Mouse (Mus musculus) cerebellum, adult 2 months (tissue): ENCODE results near the gene Rcc1. TPM values are rescaled to one million over a fixed set of nuclear protein-coding genes. Genes with fewer than 3 reads are reported as not detected.
"Not testable (repeated sequence)": the region's sequence is repeated elsewhere in the genome, so short reads cannot be mapped to it uniquely, and the experiment has no call there.

Experiments
- DNase-seq, 2 experiments: peaks; one replicate each; pipeline ENCODE4 v3.0.0; 2021
- H3K27ac ChIP-seq: fragments of 200-500 bp; 2 replicates; pipeline ENCODE4 v1.5.1; 2012; ENCODE audit warnings: low read length, control low read depth, inconsistent platforms; ENCODE audit not compliant: insufficient read depth
- H3K27me3 ChIP-seq: fragments of 200-500 bp; 2 replicates; pipeline ENCODE4 v1.6.1; 2012; ENCODE audit warnings: inconsistent platforms, mild to moderate bottlenecking, low read length, moderate library complexity; ENCODE audit not compliant: control insufficient read depth, insufficient read depth
- H3K4me1 ChIP-seq: fragments of 200-500 bp; 2 replicates; pipeline ENCODE4 v1.6.1; 2011; ENCODE audit warnings: low read length; ENCODE audit not compliant: control insufficient read depth, insufficient read depth
- H3K4me3 ChIP-seq: fragments of 200-500 bp; replicated peaks from 2 replicates; pipeline ENCODE3; 2011; ENCODE audit warnings: mild to moderate bottlenecking, low read depth, low read length, control low read depth; ENCODE audit not compliant: insufficient read depth
- CTCF ChIP-seq: fragments of 200-500 bp; IDR thresholded peaks from 2 replicates; pipeline ENCODE4 v1.5.1; 2011; ENCODE audit warnings: low read depth, mild to moderate bottlenecking, control low read depth, low read length, moderate library complexity, borderline replicate concordance; ENCODE audit not compliant: insufficient read depth
- POLR2A ChIP-seq: fragments of 200-500 bp; IDR thresholded peaks from 2 replicates; pipeline ENCODE4 v1.6.1; 2011; ENCODE audit warnings: low read length, control low read depth, borderline replicate concordance; ENCODE audit not compliant: insufficient read depth
- WGBS: fragments of 180-500 bp; shearing (Covaris S2); methylation state at CpG from one replicate; pipeline ENCODE4 v1.1.7; 2018; 5-methylcytosine and 5-hydroxymethylcytosine counted together
- polyA plus RNA-seq: library from polyadenylated mRNA; depleted of rRNA; stranded (reverse); fragments of >200 nt; gene quantifications from 2 replicates; pipeline ENCODE4 v1.2.3, GENCODE M21; 2012

Rcc1 gene
- polyA plus RNA-seq, 1 experiment = 8.4 TPM

- DNase-seq = peak in 1 of 2 experiments; percentile 34
- WGBS = under 1% methylated on average over 15 of the region's 15 CpGs
- peaks cover 6% of the 10 kb centered on the region; the same call in 1 of the 2 replicates for H3K4me1 ChIP-seq
- no peak for TF ChIP-seq POLR2A
- no peak for TF ChIP-seq CTCF
- H3K27ac ChIP-seq = peak overlapping the region; percentile 68; the same call in 1 of the 2 replicates
- no peaks in the 10 kb centered on the region for H3K27me3 ChIP-seq
- peak overlapping the region; percentile 75 for H3K4me3 ChIP-seq
These were observed 44.1 kb downstream of the Rcc1 start for GRCm38 (mm10) chr4:132309140-132309848.

GRCm38 (mm10) chr4:132308437-132309139 is 44.8 kb downstream of the Rcc1 start:
- H3K4me1 ChIP-seq = peaks cover 6% of the 10 kb centered on the region; the same call in 1 of the 2 replicates
- H3K27ac ChIP-seq = peak overlapping the region; percentile 43
- WGBS = under 1% methylated on average over 41 of the region's 41 CpGs
- TF ChIP-seq POLR2A (peak; percentile 100), CTCF (no peak)
- peak overlapping the region; percentile 75 for H3K4me3 ChIP-seq
- no peaks in the 10 kb centered on the region for H3K27me3 ChIP-seq
- peak; percentile 92 to 94 for DNase-seq

GRCm38 (mm10) chr4:132306004-132306403 is 47.4 kb downstream of the Rcc1 start:
- H3K27me3 ChIP-seq = no peaks in the 10 kb centered on the region
- TF ChIP-seq CTCF (no peak), POLR2A (no peak)
- 70% methylated on average over 6 of the region's 6 CpGs for WGBS
- no peak overlapping the region for H3K4me3 ChIP-seq
- peaks cover 6% of the 10 kb centered on the region; the same call in 1 of the 2 replicates for H3K4me1 ChIP-seq
- H3K27ac ChIP-seq = no peak overlapping the region
- DNase-seq = no peak

- H3K4me3 ChIP-seq = no peak overlapping the region
- no peak overlapping the region for H3K27ac ChIP-seq
- TF ChIP-seq POLR2A (no peak), CTCF (no peak)
- DNase-seq = no peak
- 86% methylated on average over 8 of the region's 8 CpGs for WGBS
- no peaks in the 10 kb centered on the region for H3K27me3 ChIP-seq
- peaks cover 6% of the 10 kb centered on the region; the same call in 1 of the 2 replicates for H3K4me1 ChIP-seq
These were observed 48.1 kb downstream of the Rcc1 start for GRCm38 (mm10) chr4:132305276-132305675.

- not testable (repeated sequence) for H3K27me3 ChIP-seq, DNase-seq, H3K4me1 ChIP-seq, H3K27ac ChIP-seq
- 50% methylated on average over 6 of the region's 6 CpGs for WGBS
- H3K4me3 ChIP-seq = peak overlapping the region; percentile 56
These were observed 49.9 kb downstream of the Rcc1 start for GRCm38 (mm10) chr4:132303484-132303883.

GRCm38 (mm10) chr4:132302939-132303479 is 50.4 kb downstream of the Rcc1 start, which contains the start of gene Rab42:
Gene Rab42, minus strand, starts transcription at chr4:132303385.
- Histone ChIP-seq H3K4me3 (peak within 1 kb of the TSS; percentile 56), H3K27ac (no peak within 1 kb of the TSS), H3K27me3 (no peaks in the 10 kb centered on the region), H3K4me1 (no peaks in the 10 kb centered on the region)
- peak; percentile 24 to 40 for DNase-seq
- TF ChIP-seq POLR2A = no peak
- TF ChIP-seq CTCF = no peak
- WGBS = 2% methylated on average over 31 of the region's 31 CpGs

- TF ChIP-seq CTCF = no peak
- TF ChIP-seq POLR2A = no peak
- Histone ChIP-seq H3K27me3 (no peaks in the 10 kb centered on the region), H3K4me3 (no peak overlapping the region), H3K27ac (no peak overlapping the region), H3K4me1 (no peaks in the 10 kb centered on the region)
- WGBS = 73% methylated on average over 16 of the region's 16 CpGs
- DNase-seq = no peak
These were observed 51.2 kb downstream of the Rcc1 start for GRCm38 (mm10) chr4:132301965-132302938.
